Mouse (Mus musculus): Measurements from ENCODE around the gene Kdm4a. TPM values are rescaled to one million over a fixed set of nuclear protein-coding genes. Genes with fewer than 3 reads are reported as not detected.

Kdm4a gene
- polyA plus RNA-seq, 1 experiment from 2014 or later = 58.7 TPM

- Histone ChIP-seq H3K27me3 (no peaks in the 10 kb centered on the region), H3K27ac (no peak overlapping the region), H3K36me3 (ENCODE audit: poor library complexity, severe bottlenecking) (peaks cover 10% of the 10 kb centered on the region), H3K9me3 (replicated peaks) (no peaks in the 10 kb centered on the region; the same call in 1 of the 2 replicates), H3K4me2 (no peak overlapping the region), H3K4me1 (no peaks in the 10 kb centered on the region), H3K4me3 (no peak overlapping the region), H3K9ac (no peak overlapping the region)
- WGBS = 95% methylated on average over 3 of the region's 3 CpGs
- no peak for ATAC-seq
Measured at GRCm38 (mm10) chr4:118105256-118106053, 74.4 kb downstream of the Kdm4a start.

- Histone ChIP-seq H3K4me1 (no peaks in the 10 kb centered on the region), H3K36me3 (ENCODE audit: poor library complexity, severe bottlenecking) (peaks cover 10% of the 10 kb centered on the region), H3K4me2 (no peak overlapping the region), H3K9ac (no peak overlapping the region), H3K27me3 (no peaks in the 10 kb centered on the region), H3K27ac (no peak overlapping the region), H3K4me3 (no peak overlapping the region), H3K9me3 (replicated peaks) (no peaks in the 10 kb centered on the region; the same call in 1 of the 2 replicates)
- no peak for ATAC-seq
- WGBS = 83% methylated on average over 8 of the region's 8 CpGs
Measured at GRCm38 (mm10) chr4:118103280-118103830, 76.5 kb downstream of the Kdm4a start.

- no peak overlapping the region for H3K4me3 ChIP-seq
- H3K4me1 ChIP-seq = no peaks in the 10 kb centered on the region
- H3K9ac ChIP-seq = no peak overlapping the region
- no peaks in the 10 kb centered on the region for H3K27me3 ChIP-seq
- H3K4me2 ChIP-seq = no peak overlapping the region
- 85% methylated on average over 6 of the region's 6 CpGs for WGBS
- no peak for ATAC-seq
- H3K27ac ChIP-seq = no peak overlapping the region
- no peaks in the 10 kb centered on the region for H3K36me3 ChIP-seq (ENCODE audit: poor library complexity, severe bottlenecking)
- H3K9me3 ChIP-seq (replicated peaks) = no peaks in the 10 kb centered on the region
Measured at GRCm38 (mm10) chr4:118101497-118101896, 78.3 kb downstream of the Kdm4a start.

GRCm38 (mm10) chr4:118099637-118100364 is 80.0 kb downstream of the Kdm4a start:
- ATAC-seq = no peak
- Histone ChIP-seq H3K4me1 (no peaks in the 10 kb centered on the region), H3K27ac (no peak overlapping the region), H3K4me3 (no peak overlapping the region), H3K9me3 (replicated peaks) (no peaks in the 10 kb centered on the region), H3K27me3 (no peaks in the 10 kb centered on the region), H3K36me3 (ENCODE audit: poor library complexity, severe bottlenecking) (no peaks in the 10 kb centered on the region), H3K9ac (no peak overlapping the region), H3K4me2 (no peak overlapping the region)
- 91% methylated on average over 8 of the region's 8 CpGs for WGBS

GRCm38 (mm10) chr4:118098571-118098970 is 81.3 kb downstream of the Kdm4a start:
- Histone ChIP-seq H3K4me1 (no peaks in the 10 kb centered on the region), H3K27me3 (no peaks in the 10 kb centered on the region), H3K27ac (no peak overlapping the region), H3K9ac (no peak overlapping the region), H3K36me3 (ENCODE audit: poor library complexity, severe bottlenecking) (peaks cover 5% of the 10 kb centered on the region; the same call in 1 of the 2 replicates), H3K9me3 (replicated peaks) (no peaks in the 10 kb centered on the region), H3K4me3 (no peak overlapping the region), H3K4me2 (no peak overlapping the region)
- no peak for ATAC-seq
- 96% methylated on average over 6 of the region's 6 CpGs for WGBS

GRCm38 (mm10) chr4:118096069-118096468 is 83.8 kb downstream of the Kdm4a start:
- no peaks in the 10 kb centered on the region for H3K4me1 ChIP-seq
- H3K27ac ChIP-seq = no peak overlapping the region
- no peaks in the 10 kb centered on the region for H3K9me3 ChIP-seq (replicated peaks)
- no peaks in the 10 kb centered on the region for H3K27me3 ChIP-seq
- no peak for ATAC-seq
- no peak overlapping the region for H3K4me3 ChIP-seq
- peaks cover 5% of the 10 kb centered on the region; the same call in 1 of the 2 replicates for H3K36me3 ChIP-seq (ENCODE audit: poor library complexity, severe bottlenecking)
- no peak overlapping the region for H3K9ac ChIP-seq
- 84% methylated on average over 6 of the region's 6 CpGs for WGBS
- H3K4me2 ChIP-seq = no peak overlapping the region

GRCm38 (mm10) chr4:118092784-118093457 is 86.9 kb downstream of the Kdm4a start:
- H3K36me3 ChIP-seq (ENCODE audit: poor library complexity, severe bottlenecking) = peaks cover 5% of the 10 kb centered on the region; the same call in 1 of the 2 replicates
- no peak overlapping the region for H3K27ac ChIP-seq
- H3K27me3 ChIP-seq = no peaks in the 10 kb centered on the region
- H3K4me1 ChIP-seq = 0 out of 2 replicates have a peak, but pooled peaks cover 4% of the 10 kb centered on the region
- H3K4me3 ChIP-seq = no peak overlapping the region
- no peaks in the 10 kb centered on the region for H3K9me3 ChIP-seq (replicated peaks)
- WGBS = 94% methylated on average over 11 of the region's 11 CpGs
- no peak overlapping the region for H3K9ac ChIP-seq
- no peak overlapping the region for H3K4me2 ChIP-seq
- ATAC-seq = no peak

GRCm38 (mm10) chr4:118090449-118090848 is 89.4 kb downstream of the Kdm4a start:
- ATAC-seq = no peak

GRCm38 (mm10) chr4:118089939-118090338 is 89.9 kb downstream of the Kdm4a start:
- Histone ChIP-seq H3K36me3 (ENCODE audit: poor library complexity, severe bottlenecking) (peaks cover 5% of the 10 kb centered on the region; the same call in 1 of the 2 replicates), H3K9ac (no peak overlapping the region), H3K4me2 (no peak overlapping the region), H3K4me3 (no peak overlapping the region), H3K9me3 (replicated peaks) (no peaks in the 10 kb centered on the region), H3K4me1 (0 out of 2 replicates have a peak, but pooled peaks cover 4% of the 10 kb centered on the region), H3K27ac (no peak overlapping the region), H3K27me3 (no peaks in the 10 kb centered on the region)
- 57% methylated on average over 9 of the region's 9 CpGs for WGBS
- no peak for ATAC-seq

More at GRCm38 (mm10) chr4:118090449-118090848, 89.4 kb downstream of the Kdm4a start:
- H3K9ac ChIP-seq = no peak overlapping the region
- H3K27ac ChIP-seq = no peak overlapping the region
- no peak overlapping the region for H3K4me3 ChIP-seq
- H3K36me3 ChIP-seq (ENCODE audit: poor library complexity, severe bottlenecking) = peaks cover 5% of the 10 kb centered on the region; the same call in 1 of the 2 replicates
- H3K4me2 ChIP-seq = no peak overlapping the region
- no peaks in the 10 kb centered on the region for H3K9me3 ChIP-seq (replicated peaks)
- H3K27me3 ChIP-seq = no peaks in the 10 kb centered on the region
- 0 out of 2 replicates have a peak, but pooled peaks cover 4% of the 10 kb centered on the region for H3K4me1 ChIP-seq
- WGBS = 90% methylated on average over 11 of the region's 11 CpGs

GRCm38 (mm10) chr4:118088771-118089170 is 91.1 kb downstream of the Kdm4a start:
- Histone ChIP-seq H3K4me1 (peaks cover 12% of the 10 kb centered on the region; the same call in 1 of the 2 replicates), H3K9ac (no peak overlapping the region), H3K27ac (no peak overlapping the region), H3K4me3 (no peak overlapping the region), H3K27me3 (no peaks in the 10 kb centered on the region), H3K36me3 (ENCODE audit: poor library complexity, severe bottlenecking) (no peaks in the 10 kb centered on the region), H3K4me2 (no peak overlapping the region), H3K9me3 (replicated peaks) (no peaks in the 10 kb centered on the region)
- 92% methylated on average over 2 of the region's 2 CpGs for WGBS
- no peak for ATAC-seq
